ENCODE assay signal across 24 mouse cellular contexts in the genomic region with DNA sequence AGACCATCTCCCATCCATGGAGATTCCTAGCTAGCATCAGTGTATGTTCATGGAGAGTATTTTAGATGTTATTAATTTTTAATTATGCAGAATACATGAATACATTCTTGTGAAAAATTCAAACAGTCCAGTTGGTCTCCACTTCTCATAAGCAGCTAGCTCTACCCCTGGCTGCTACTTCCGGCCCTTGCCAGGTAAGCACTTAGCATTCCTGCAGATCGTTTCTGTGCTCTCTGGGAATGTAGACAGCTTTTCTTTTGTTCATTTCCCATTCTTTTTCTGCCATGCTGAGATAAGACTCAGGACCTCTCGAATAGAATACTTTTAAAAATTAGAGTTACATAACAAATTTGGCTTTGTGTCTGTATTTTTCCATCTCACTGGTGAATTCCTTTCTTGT. TPM values are rescaled to one million over a fixed set of nuclear protein-coding genes. Genes with fewer than 3 reads are reported as not detected.
"Had no signal": no experiment of that assay in that cellular context is flagged by ENCODE, and none has a peak within 500 bp of the region (broad histone marks: within the 10 kb centered on the region; RNA-seq: fewer than 3 reads in every experiment).

No protein-coding gene starts in this region.

- H3K4me1 ChIP-seq: hindbrain, embryonic 15.5 days; kidney, embryonic 15.5 days; limb, embryonic 13.5 days had no signal

- DNase-seq: gastrocnemius, postnatal 14 days; gastrocnemius, postnatal 36 days; heart, adult 2 months; heart, postnatal 14 days; heart, postnatal 36 days; kidney, adult 11 months; kidney, adult 2 months; kidney, adult 9 months; kidney, postnatal 14 days; kidney, postnatal 36 days; layer of hippocampus, adult 9-11 months; layer of hippocampus, postnatal 36 days; left cerebral cortex, postnatal 4 days had no signal

- H3K27me3 ChIP-seq: heart, embryonic 13.5 days; heart, embryonic 15.5 days; hindbrain, embryonic 13.5 days; hindbrain, embryonic 15.5 days; limb, embryonic 13.5 days had no signal

- H3K27ac ChIP-seq: heart, adult 2 months; heart, embryonic 13.5 days; heart, embryonic 15.5 days; hindbrain, embryonic 13.5 days; hindbrain, embryonic 15.5 days; hindbrain, postnatal 0 days; kidney, embryonic 15.5 days; kidney, postnatal 0 days; limb, embryonic 13.5 days had no signal

- H3K9ac ChIP-seq: heart, embryonic 13.5 days; heart, embryonic 15.5 days; hindbrain, embryonic 13.5 days; hindbrain, embryonic 15.5 days; kidney, embryonic 15.5 days; limb, embryonic 13.5 days had no signal

- H3K9me3 ChIP-seq: heart, embryonic 13.5 days; heart, embryonic 15.5 days; hindbrain, embryonic 13.5 days; hindbrain, embryonic 15.5 days; kidney, embryonic 15.5 days; limb, embryonic 13.5 days had no signal

- H3K4me2 ChIP-seq: heart, embryonic 11.5 days; heart, embryonic 13.5 days; heart, embryonic 15.5 days; hindbrain, embryonic 13.5 days; hindbrain, embryonic 15.5 days; kidney, embryonic 15.5 days; limb, embryonic 13.5 days had no signal

- H3K36me3 ChIP-seq: heart, embryonic 13.5 days; heart, embryonic 15.5 days; hindbrain, embryonic 13.5 days; hindbrain, embryonic 15.5 days; kidney, embryonic 15.5 days; limb, embryonic 13.5 days had no signal

- ATAC-seq: hindbrain, postnatal 0 days; intestine, embryonic 16.5 days had no signal

- H3K4me3 ChIP-seq: heart, adult 2 months; heart, embryonic 13.5 days; heart, embryonic 15.5 days; hindbrain, embryonic 13.5 days; hindbrain, embryonic 15.5 days; kidney, embryonic 15.5 days; limb, embryonic 13.5 days had no signal

RNA-seq across cellular contexts. Expression of a gene that starts 51.6 kb away (rescaled TPM):
- total RNA-seq: hematopoietic stem cell, adult 5-6 weeks had no signal
